Mouse (Mus musculus): Measurements from ENCODE around the gene Kif2c. TPM values are rescaled to one million over a fixed set of nuclear protein-coding genes. Genes with fewer than 3 reads are reported as not detected.

The Kif2c gene
- polyA plus RNA-seq (2015; fragmentation: Nextera tagmentation; extraction: Ambion mirVana): 12.9 and 14.4 TPM in 2 replicates

DNA sequence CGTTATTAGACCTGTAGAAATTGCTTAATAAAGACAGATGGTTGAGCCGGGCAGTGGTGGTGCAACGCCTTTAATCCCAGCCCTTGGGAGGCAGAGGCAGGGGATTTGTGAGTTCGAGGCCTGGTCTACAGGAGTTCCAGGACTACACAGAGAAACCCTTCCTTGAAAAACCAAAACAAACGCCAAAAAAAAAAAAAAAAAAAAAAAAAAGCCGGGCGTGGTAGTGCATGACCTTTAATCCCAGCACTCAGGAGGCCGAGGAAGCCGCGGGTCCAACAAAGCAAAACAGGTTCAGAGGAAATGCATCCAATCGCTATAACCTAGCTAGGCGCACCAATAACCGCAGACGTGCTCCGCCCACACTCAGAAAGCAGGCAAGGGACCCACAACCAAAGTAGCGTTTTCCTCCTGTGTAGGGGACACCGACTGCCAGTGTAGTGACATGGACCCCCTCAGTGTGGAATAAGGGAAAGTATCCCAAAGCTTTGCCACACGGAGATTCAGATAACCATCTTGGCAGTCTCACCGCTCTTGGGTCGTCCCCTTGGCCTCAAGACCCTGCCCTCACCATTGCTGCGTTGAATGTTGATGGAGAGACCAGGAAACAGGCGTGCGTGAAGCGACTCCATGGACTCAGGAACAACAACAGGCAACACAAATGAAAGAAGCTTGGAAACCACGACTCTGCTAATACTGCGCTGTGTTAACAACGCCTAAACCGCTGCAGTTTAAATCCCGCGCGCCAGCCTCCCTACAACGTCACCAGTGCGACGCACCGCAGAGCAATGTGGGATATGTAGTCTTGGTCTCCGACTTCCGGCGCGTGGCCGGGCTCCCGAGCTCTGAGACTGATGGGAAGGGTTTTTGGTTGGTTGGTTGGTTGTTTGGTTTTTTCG is at the start of gene Kif2c:
Kif2c (minus strand) TSS at position 777 of the 896 bp plus-strand sequence.
- Histone ChIP-seq H3K27me3 (no peaks in the 10 kb centered on the region), H3K4me3 (peak within 1 kb of the TSS; percentile 57), H3K9me3 (no peaks in the 10 kb centered on the region), H3K27ac (replicated peaks) (peak within 1 kb of the TSS; percentile 83), H3K9ac (peak within 1 kb of the TSS; percentile 55), H3K4me1 (replicated peaks) (peaks cover 17% of the 10 kb centered on the region; the same call in 1 of the 2 replicates), H3K4me2 (peak within 1 kb of the TSS; percentile 93), H3K36me3 (no peaks in the 10 kb centered on the region)
- WGBS: 2% methylated on average over 42 of the region's 42 CpGs
- ATAC-seq (ENCODE audit: low FRiP score, low read depth): peak; percentile 97

DNA sequence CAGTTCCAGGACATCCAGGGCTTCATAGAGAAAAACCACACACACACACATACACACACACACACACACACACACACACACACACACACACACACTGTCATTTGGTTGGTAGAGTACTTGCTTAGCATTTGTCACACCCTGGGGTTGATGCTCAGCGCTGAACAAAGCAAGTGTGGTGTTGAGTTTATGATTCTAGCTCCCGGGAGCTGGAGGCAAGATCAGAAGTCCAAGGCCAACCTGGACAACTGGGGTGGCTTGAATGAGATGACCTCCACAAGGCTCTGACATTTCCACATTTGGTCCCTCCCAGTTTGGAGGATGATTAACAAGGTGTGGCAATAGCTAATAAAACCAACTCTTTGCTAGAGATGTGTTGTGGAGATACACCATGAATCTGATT is 48.8 kb upstream of the Kif2c start:
- Histone ChIP-seq H3K9me3 (no peaks in the 10 kb centered on the region), H3K27ac (replicated peaks) (no peak overlapping the region), H3K27me3 (no peaks in the 10 kb centered on the region), H3K4me2 (no peak overlapping the region), H3K4me3 (no peak overlapping the region), H3K4me1 (replicated peaks) (no peaks in the 10 kb centered on the region), H3K36me3 (no peaks in the 10 kb centered on the region), H3K9ac (no peak overlapping the region)
- WGBS: 91% methylated on average over 2 of the region's 2 CpGs
- ATAC-seq (ENCODE audit: low FRiP score, low read depth): no peak

DNA sequence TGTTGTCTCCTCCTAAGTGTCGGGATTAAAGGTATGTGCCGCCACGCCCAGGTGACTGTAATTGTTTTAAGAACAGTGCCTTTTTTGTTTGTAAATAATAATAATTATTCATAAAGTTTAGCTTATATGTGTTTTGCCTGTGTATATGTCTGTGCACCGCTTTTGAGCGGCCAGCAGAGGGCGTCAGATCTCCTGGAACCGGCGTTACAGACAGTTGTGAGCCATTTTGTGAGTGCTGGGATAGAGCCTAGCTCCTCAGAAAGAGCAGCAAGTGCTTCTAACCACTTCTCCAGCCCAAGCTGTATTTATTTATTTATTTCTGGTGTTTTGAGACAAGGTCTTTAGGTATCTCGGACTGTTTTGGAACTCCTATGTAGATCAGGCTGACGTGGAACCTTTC is 47.9 kb upstream of the Kif2c start:
- H3K9me3 ChIP-seq: no peaks in the 10 kb centered on the region
- H3K27me3 ChIP-seq: no peaks in the 10 kb centered on the region
- no peak overlapping the region for H3K4me2 ChIP-seq
- no peak overlapping the region for H3K27ac ChIP-seq (replicated peaks)
- no peaks in the 10 kb centered on the region for H3K36me3 ChIP-seq
- ATAC-seq (ENCODE audit: low FRiP score, low read depth): no peak
- no peaks in the 10 kb centered on the region for H3K4me1 ChIP-seq (replicated peaks)
- no peak overlapping the region for H3K9ac ChIP-seq
- no peak overlapping the region for H3K4me3 ChIP-seq
- 56% methylated on average over 10 of the region's 10 CpGs for WGBS

GRCm38 (mm10) chr4:117229590-117229989 is 47.2 kb upstream of the Kif2c start:
- no peak for ATAC-seq (ENCODE audit: low FRiP score, low read depth)
- no peak overlapping the region for H3K27ac ChIP-seq (replicated peaks)
- H3K36me3 ChIP-seq: no peaks in the 10 kb centered on the region
- no peaks in the 10 kb centered on the region for H3K9me3 ChIP-seq
- H3K9ac ChIP-seq: no peak overlapping the region
- no peak overlapping the region for H3K4me2 ChIP-seq
- H3K4me1 ChIP-seq (replicated peaks): no peaks in the 10 kb centered on the region
- no peaks in the 10 kb centered on the region for H3K27me3 ChIP-seq
- 76% methylated on average over 15 of the region's 15 CpGs for WGBS
- no peak overlapping the region for H3K4me3 ChIP-seq

DNA sequence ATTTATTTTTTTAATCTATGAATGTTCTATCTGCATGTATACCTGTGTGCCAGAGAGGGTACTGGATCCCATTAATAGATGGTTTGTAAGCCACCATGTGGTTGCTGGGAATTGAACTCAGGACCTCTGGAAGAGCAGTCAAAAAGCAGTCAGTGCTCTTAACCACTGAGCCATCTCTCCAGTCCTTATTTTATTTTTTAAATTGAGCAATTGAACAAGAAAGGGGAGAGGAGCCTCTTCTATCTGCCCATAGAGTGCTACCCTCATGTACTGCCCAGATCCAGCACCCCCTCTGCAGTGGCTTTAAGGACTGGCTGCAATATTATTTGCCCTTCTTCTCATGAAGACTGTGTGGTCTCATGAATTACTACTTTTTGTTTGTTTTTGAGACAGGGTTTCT is 42.8 kb upstream of the Kif2c start:
- Histone ChIP-seq H3K9ac (no peak overlapping the region), H3K4me1 (replicated peaks) (no peaks in the 10 kb centered on the region)
- no peak for ATAC-seq (ENCODE audit: low FRiP score, low read depth)

GRCm38 (mm10) chr4:117224122-117224521 is 41.7 kb upstream of the Kif2c start:
- Histone ChIP-seq H3K36me3 (no peaks in the 10 kb centered on the region), H3K27ac (replicated peaks) (no peak overlapping the region), H3K9ac (no peak overlapping the region), H3K4me3 (no peak overlapping the region), H3K4me1 (replicated peaks) (no peaks in the 10 kb centered on the region), H3K9me3 (no peaks in the 10 kb centered on the region), H3K27me3 (no peaks in the 10 kb centered on the region), H3K4me2 (no peak overlapping the region)
- 82% methylated on average over 8 of the region's 8 CpGs for WGBS
- ATAC-seq (ENCODE audit: low FRiP score, low read depth): no peak

More for the DNA sequence above, 42.8 kb upstream of the Kif2c start:
- Histone ChIP-seq H3K9me3 (no peaks in the 10 kb centered on the region), H3K27me3 (no peaks in the 10 kb centered on the region), H3K4me3 (no peak overlapping the region), H3K4me2 (no peak overlapping the region), H3K27ac (replicated peaks) (no peak overlapping the region), H3K36me3 (no peaks in the 10 kb centered on the region)

GRCm38 (mm10) chr4:117223001-117223400 is 40.6 kb upstream of the Kif2c start:
- H3K9ac ChIP-seq: no peak overlapping the region
- no peak overlapping the region for H3K4me3 ChIP-seq
- no peaks in the 10 kb centered on the region for H3K36me3 ChIP-seq
- no peak overlapping the region for H3K4me2 ChIP-seq
- H3K9me3 ChIP-seq: no peaks in the 10 kb centered on the region
- H3K27me3 ChIP-seq: no peaks in the 10 kb centered on the region
- no peaks in the 10 kb centered on the region for H3K4me1 ChIP-seq (replicated peaks)
- no peak overlapping the region for H3K27ac ChIP-seq (replicated peaks)
- no peak for ATAC-seq (ENCODE audit: low FRiP score, low read depth)
- 39% methylated on average over 5 of the region's 5 CpGs for WGBS

DNA sequence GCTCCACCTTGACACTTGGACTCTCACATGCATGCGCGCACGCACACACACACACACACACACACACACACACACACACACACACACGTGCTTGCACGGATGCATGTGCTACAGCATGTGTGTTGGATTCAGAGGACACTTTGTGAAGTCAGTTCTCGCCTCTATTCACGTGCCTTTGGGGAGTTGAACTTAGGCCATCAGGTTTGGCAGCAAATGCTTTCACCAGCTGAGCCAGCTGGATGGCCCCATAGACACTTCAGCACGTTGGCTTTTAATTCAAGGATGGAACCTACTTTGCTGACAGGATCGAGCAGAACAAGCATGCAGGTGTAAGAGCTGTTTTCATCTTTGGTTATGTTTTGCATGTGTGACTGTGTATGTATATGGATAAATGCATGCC is 39.4 kb upstream of the Kif2c start:
- Histone ChIP-seq H3K9ac (no peak overlapping the region), H3K36me3 (no peaks in the 10 kb centered on the region), H3K27ac (replicated peaks) (no peak overlapping the region), H3K27me3 (no peaks in the 10 kb centered on the region), H3K9me3 (no peaks in the 10 kb centered on the region), H3K4me3 (no peak overlapping the region), H3K4me2 (no peak overlapping the region), H3K4me1 (replicated peaks) (no peaks in the 10 kb centered on the region)
- no peak for ATAC-seq (ENCODE audit: low FRiP score, low read depth)
- WGBS: 83% methylated on average over 9 of the region's 9 CpGs

GRCm38 (mm10) chr4:117220741-117221515 is 38.5 kb upstream of the Kif2c start:
- Histone ChIP-seq H3K9me3 (no peaks in the 10 kb centered on the region), H3K4me2 (no peak overlapping the region), H3K27me3 (no peaks in the 10 kb centered on the region), H3K36me3 (no peaks in the 10 kb centered on the region), H3K27ac (replicated peaks) (no peak overlapping the region), H3K4me1 (replicated peaks) (no peaks in the 10 kb centered on the region), H3K9ac (no peak overlapping the region), H3K4me3 (no peak overlapping the region)
- 79% methylated on average over 9 of the region's 9 CpGs for WGBS
- no peak for ATAC-seq (ENCODE audit: low FRiP score, low read depth)

GRCm38 (mm10) chr4:117218517-117219219 is 36.2 kb upstream of the Kif2c start:
- Histone ChIP-seq H3K27ac (replicated peaks) (no peak overlapping the region), H3K27me3 (no peaks in the 10 kb centered on the region), H3K4me2 (no peak overlapping the region), H3K9me3 (no peaks in the 10 kb centered on the region), H3K4me3 (no peak overlapping the region), H3K36me3 (no peaks in the 10 kb centered on the region), H3K4me1 (replicated peaks) (no peaks in the 10 kb centered on the region), H3K9ac (no peak overlapping the region)
- 40% methylated on average over 10 of the region's 10 CpGs for WGBS
- ATAC-seq (ENCODE audit: low FRiP score, low read depth): peak; percentile 63; the same call in 1 of the 2 replicates

- Histone ChIP-seq H3K36me3 (no peaks in the 10 kb centered on the region), H3K4me1 (replicated peaks) (no peaks in the 10 kb centered on the region), H3K4me3 (no peak overlapping the region), H3K9ac (no peak overlapping the region), H3K9me3 (no peaks in the 10 kb centered on the region), H3K27me3 (no peaks in the 10 kb centered on the region), H3K4me2 (no peak overlapping the region), H3K27ac (replicated peaks) (no peak overlapping the region)
- WGBS: 78% methylated on average over 5 of the region's 5 CpGs
- ATAC-seq (ENCODE audit: low FRiP score, low read depth): no peak
Observed at GRCm38 (mm10) chr4:117217029-117217428, 34.6 kb upstream of the Kif2c start.

DNA sequence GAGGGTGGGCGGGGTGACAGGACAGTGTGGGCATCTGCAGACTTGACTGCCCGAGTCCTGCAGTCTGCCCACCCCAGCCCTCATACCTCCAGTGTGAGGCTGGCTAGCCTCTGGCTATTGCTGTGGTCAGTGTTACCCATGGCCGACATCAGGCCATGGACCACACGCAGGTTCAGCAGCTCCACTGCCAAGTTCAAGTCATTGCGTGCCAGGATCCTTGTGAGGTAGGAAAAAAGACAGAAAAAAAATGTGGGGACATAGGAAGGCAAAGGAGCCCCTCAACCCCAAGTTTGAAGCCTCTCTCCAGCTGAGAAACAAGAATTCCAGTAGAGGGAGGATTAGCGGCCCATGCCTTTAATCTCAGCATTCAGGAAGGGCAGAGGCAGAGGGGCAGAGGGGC is 31.8 kb upstream of the Kif2c start:
- Histone ChIP-seq H3K27me3 (no peaks in the 10 kb centered on the region), H3K4me3 (no peak overlapping the region), H3K9ac (no peak overlapping the region), H3K4me1 (replicated peaks) (no peaks in the 10 kb centered on the region), H3K27ac (replicated peaks) (no peak overlapping the region), H3K9me3 (no peaks in the 10 kb centered on the region), H3K36me3 (no peaks in the 10 kb centered on the region), H3K4me2 (no peak overlapping the region)
- 85% methylated on average over 6 of the region's 6 CpGs for WGBS
- ATAC-seq (ENCODE audit: low FRiP score, low read depth): no peak

Measured in hindbrain, embryonic 15.5 days (tissue).